Mouse (Mus musculus) kidney, embryonic 16.5 days (tissue): ENCODE data around the gene Snapc4. TPM values are rescaled to one million over a fixed set of nuclear protein-coding genes. Genes with fewer than 3 reads are reported as not detected.

ENCODE experiments used
- ATAC-seq: fragments of 200-750 bp; cut with Nextera tagmentation; 2 replicates; pipeline ENCODE4 v1.8.0; 2017; ENCODE audit warnings: moderate TSS enrichment; ENCODE audit not compliant: low FRiP score, low TSS enrichment
- H3K27ac ChIP-seq: fragments of 300-500 bp; sonication (generic); 2 replicates; pipeline ENCODE4 v1.5.1; 2014; ENCODE audit warnings: low read length
- H3K27me3 ChIP-seq: fragments of 300-500 bp; sonication (generic); 2 replicates; pipeline ENCODE4 v1.6.1; 2014; ENCODE audit warnings: low read length, control low read depth, mixed read lengths; ENCODE audit not compliant: insufficient read depth
- H3K36me3 ChIP-seq: fragments of 300-500 bp; sonication (generic); 2 replicates; pipeline ENCODE4 v1.6.1; 2014; ENCODE audit warnings: low read length, control low read depth, mixed read lengths; ENCODE audit not compliant: insufficient read depth
- H3K4me1 ChIP-seq: fragments of 300-500 bp; sonication (generic); 2 replicates; pipeline ENCODE4 v1.6.1; 2014; ENCODE audit warnings: low read length, control low read depth, mixed read lengths; ENCODE audit not compliant: insufficient read depth
- H3K4me2 ChIP-seq: fragments of 300-500 bp; sonication (generic); replicated peaks from 2 replicates; pipeline ENCODE4 v1.6.1; 2014; ENCODE audit warnings: low read depth, low read length
- H3K4me3 ChIP-seq: fragments of 300-500 bp; sonication (generic); 2 replicates; pipeline ENCODE4 v1.5.1; 2014; ENCODE audit warnings: mild to moderate bottlenecking, low read length
- H3K9ac ChIP-seq: fragments of 300-500 bp; sonication (generic); replicated peaks from 2 replicates; pipeline ENCODE4 v1.6.1; 2014; ENCODE audit warnings: low read length
- H3K9me3 ChIP-seq: fragments of 300-500 bp; sonication (generic); 2 replicates; pipeline ENCODE4 v1.6.1; 2016; ENCODE audit warnings: low read length, control low read depth
- WGBS: fragments of 180-500 bp; shearing (Covaris S2); extraction: QIAGEN DNeasy Blood & Tissue Kit; methylation state at CpG from one replicate; pipeline ENCODE4 v1.1.7; 2014; 5-methylcytosine and 5-hydroxymethylcytosine counted together
- polyA plus RNA-seq: library from polyadenylated mRNA; unstranded; fragments of >200 nt; fragmentation: Nextera tagmentation; extraction: Ambion mirVana; gene quantifications from 2 replicates; pipeline ENCODE4 v1.2.1, GENCODE M21; 2015

Gene Snapc4
- 31.7 and 35.3 TPM in 2 replicates for polyA plus RNA-seq

DNA sequence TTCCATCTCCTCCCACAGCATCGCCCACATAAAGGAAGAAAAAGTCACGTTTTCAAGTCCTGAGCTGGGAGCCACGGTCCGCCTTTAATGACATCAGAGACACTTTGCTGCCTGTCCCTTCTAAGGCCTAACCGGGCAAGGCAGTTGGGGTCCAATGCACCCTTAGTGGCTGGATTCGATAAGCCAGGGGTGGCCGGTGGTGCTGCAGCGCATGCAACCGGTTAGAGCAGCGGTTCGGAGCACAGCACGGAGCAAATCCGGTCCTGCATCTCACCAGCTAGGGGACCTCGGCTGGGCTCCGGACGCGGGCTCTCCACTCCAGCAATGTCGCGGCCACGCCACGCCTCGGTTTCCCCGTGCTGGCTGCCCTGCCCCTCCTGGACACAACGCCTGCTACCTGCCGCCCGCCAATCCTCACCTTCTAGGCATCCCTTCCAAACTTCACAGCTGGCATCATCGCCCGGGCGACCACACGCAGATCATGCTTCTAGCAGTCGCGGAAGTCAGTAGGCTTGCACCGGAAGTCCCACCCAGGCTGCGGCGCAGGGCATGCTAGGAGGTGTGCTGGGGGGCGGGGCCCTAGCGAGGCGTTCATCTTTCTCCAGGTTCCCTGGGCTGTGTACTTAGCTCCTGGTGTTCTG, at the start of gene Snapc4:
TSS of gene Snapc4 (minus strand) at position 523 of the 641 bp plus-strand sequence.
- Histone ChIP-seq H3K4me2 (peak within 1 kb of the TSS; percentile 79), H3K36me3 (peaks cover 58% of the 10 kb centered on the region), H3K27me3 (no peaks in the 10 kb centered on the region), H3K4me1 (peaks cover 6% of the 10 kb centered on the region), H3K4me3 (peak within 1 kb of the TSS; percentile 79), H3K27ac (peak within 1 kb of the TSS; percentile 9; the same call in 1 of the 2 replicates), H3K9me3 (no peaks in the 10 kb centered on the region), H3K9ac (peak within 1 kb of the TSS; percentile 77)
- peak; percentile 97 for ATAC-seq
- under 1% methylated on average over 38 of the region's 38 CpGs for WGBS

DNA sequence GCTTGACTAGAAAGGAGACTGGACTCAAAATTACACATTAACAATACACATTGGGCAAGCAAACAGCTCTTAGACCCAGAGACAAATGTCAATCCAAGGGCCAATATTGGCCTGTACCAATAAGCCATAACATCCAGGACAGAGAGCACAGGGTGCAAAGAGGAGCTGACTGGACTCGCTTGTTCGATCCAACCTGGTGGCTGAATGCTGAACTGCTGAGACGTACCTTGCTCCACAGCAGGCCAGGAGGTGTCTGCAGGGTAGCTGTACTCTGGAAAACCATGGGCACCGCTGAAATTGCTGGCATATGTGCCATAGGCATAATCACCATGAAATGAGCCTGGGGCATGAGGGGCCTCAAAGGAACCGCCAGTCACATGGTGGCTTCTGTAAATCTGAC, 49.4 kb upstream of the Snapc4 start:
- WGBS = 98% methylated on average over 5 of the region's 5 CpGs
- ATAC-seq = no peak
- H3K4me3 ChIP-seq = no peak overlapping the region
- no peaks in the 10 kb centered on the region for H3K4me1 ChIP-seq
- no peak overlapping the region for H3K4me2 ChIP-seq
- no peak overlapping the region for H3K9ac ChIP-seq
- H3K36me3 ChIP-seq = peaks cover 77% of the 10 kb centered on the region
- H3K9me3 ChIP-seq = no peaks in the 10 kb centered on the region
- H3K27me3 ChIP-seq = no peaks in the 10 kb centered on the region
- H3K27ac ChIP-seq = no peak overlapping the region

DNA sequence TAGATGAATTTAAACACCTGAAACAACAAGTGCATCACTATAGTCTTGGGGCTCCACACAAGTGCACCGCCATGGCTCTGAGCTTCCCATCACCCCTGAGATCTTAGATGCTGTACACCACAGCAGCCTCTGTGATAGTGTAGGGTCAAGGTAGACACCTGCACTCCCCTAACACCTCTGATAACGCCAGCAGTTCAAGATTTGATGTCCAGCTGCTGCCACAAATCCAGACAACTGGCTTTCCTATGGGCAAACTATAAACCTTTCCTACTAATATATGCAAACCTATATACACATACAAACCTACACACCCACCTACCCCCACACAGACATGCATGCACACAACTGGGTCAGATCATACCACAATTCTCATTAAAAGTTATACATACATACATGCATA, 44.1 kb upstream of the Snapc4 start:
- no peaks in the 10 kb centered on the region for H3K4me1 ChIP-seq
- H3K4me2 ChIP-seq = no peak overlapping the region
- no peak for ATAC-seq
- 96% methylated on average over 2 of the region's 2 CpGs for WGBS
- no peaks in the 10 kb centered on the region for H3K9me3 ChIP-seq
- H3K27me3 ChIP-seq = no peaks in the 10 kb centered on the region
- H3K9ac ChIP-seq = no peak overlapping the region
- peaks cover 92% of the 10 kb centered on the region for H3K36me3 ChIP-seq
- no peak overlapping the region for H3K27ac ChIP-seq
- H3K4me3 ChIP-seq = no peak overlapping the region

DNA sequence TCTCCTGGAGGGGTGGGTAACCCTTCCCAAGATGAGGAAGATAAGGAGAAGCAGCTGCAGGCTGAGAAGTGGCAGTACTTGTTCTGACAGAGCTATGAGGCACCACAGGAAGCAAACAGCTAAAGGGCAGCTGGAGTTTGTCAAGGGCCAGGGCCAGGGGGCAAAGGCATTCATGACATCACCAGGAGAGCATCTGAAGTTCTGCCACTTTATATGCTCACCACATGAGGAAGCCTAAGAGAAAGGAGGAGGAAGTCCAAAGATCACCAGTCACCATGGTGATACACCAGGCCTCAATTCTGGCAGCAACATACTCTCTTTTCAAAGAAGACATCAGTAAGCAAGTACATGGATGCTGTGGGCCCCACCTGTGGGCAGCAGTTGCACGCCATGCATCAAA, 42.6 kb upstream of the Snapc4 start:
- peak; percentile 42; the same call in 1 of the 2 replicates for ATAC-seq
- no peak overlapping the region for H3K27ac ChIP-seq
- 89% methylated on average over 1 of the region's 1 CpGs for WGBS
- H3K4me2 ChIP-seq = no peak overlapping the region
- no peak overlapping the region for H3K4me3 ChIP-seq
- peaks cover 82% of the 10 kb centered on the region for H3K36me3 ChIP-seq
- H3K9me3 ChIP-seq = no peaks in the 10 kb centered on the region
- H3K9ac ChIP-seq = no peak overlapping the region
- no peaks in the 10 kb centered on the region for H3K27me3 ChIP-seq
- H3K4me1 ChIP-seq = no peaks in the 10 kb centered on the region

DNA sequence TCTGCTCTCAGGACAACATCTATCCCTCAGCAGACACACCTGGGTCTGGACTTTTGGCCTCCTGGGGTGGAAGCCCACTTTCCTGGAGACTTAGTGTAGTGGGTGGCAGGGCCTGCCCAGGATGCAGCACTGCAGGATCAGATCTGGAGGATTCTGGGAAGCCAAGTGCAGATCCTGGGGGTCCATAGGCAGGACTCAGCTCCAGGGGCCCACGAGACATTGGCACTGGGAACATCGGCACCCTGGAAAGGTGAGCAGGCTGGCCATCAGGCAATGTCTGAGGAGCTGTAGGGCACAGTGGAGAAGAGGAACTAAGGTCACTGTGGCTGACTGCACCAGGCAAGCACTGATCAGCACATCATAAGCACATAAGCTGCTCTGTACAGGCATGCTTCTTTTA, 41.5 kb upstream of the Snapc4 start:
- WGBS = 100% methylated on average over 2 of the region's 2 CpGs
- H3K4me1 ChIP-seq = no peaks in the 10 kb centered on the region
- H3K27me3 ChIP-seq = no peaks in the 10 kb centered on the region
- ATAC-seq = no peak
- peaks cover 83% of the 10 kb centered on the region for H3K36me3 ChIP-seq
- H3K9me3 ChIP-seq = no peaks in the 10 kb centered on the region
- H3K27ac ChIP-seq = no peak overlapping the region
- no peak overlapping the region for H3K9ac ChIP-seq
- no peak overlapping the region for H3K4me2 ChIP-seq
- H3K4me3 ChIP-seq = no peak overlapping the region

DNA sequence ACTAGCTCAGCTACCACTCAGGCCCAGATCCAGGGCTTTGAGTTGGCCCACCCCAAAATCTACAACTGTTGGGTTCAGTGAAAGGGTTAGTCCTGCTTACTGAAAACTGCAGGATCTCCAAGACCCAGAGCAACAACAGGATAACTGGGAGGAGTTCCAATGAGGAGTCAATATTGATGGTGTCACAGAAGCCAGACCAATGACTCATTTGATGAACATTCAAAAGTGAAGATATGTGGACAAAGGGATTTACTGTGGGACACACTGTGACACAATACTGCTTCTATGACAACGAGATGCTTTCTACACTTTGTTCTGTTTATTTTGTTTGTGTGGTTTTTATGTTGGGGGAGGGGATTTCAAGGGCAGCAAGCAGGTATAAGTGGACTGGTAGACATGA, 37.7 kb upstream of the Snapc4 start:
- 86% methylated on average over 1 of the region's 1 CpGs for WGBS
- Histone ChIP-seq H3K9ac (no peak overlapping the region), H3K27me3 (no peaks in the 10 kb centered on the region), H3K4me3 (no peak overlapping the region), H3K9me3 (no peaks in the 10 kb centered on the region), H3K36me3 (peaks cover 73% of the 10 kb centered on the region), H3K4me1 (no peaks in the 10 kb centered on the region), H3K27ac (no peak overlapping the region), H3K4me2 (no peak overlapping the region)
- no peak for ATAC-seq

DNA sequence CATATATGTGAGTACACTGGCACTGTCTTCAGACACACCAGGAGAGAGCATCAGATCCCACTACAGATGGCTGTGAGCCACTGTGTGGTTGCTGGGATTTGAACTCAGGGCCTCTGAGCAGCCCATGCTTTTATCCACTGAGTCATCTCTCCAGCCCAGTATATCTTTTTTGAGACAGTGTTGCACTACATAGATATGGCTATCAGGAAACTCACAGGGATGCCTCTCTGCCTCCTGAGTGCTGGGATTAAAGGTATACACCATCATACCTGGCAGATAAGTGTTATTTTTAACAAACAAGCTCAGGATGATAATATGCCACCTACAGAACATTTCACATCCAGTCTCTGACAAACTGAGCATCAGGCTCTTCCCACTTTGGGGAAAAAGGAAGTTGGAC, 36.6 kb upstream of the Snapc4 start:
- Histone ChIP-seq H3K27me3 (no peaks in the 10 kb centered on the region), H3K4me1 (no peaks in the 10 kb centered on the region), H3K9ac (no peak overlapping the region), H3K4me2 (no peak overlapping the region), H3K27ac (no peak overlapping the region), H3K36me3 (peaks cover 67% of the 10 kb centered on the region), H3K4me3 (no peak overlapping the region), H3K9me3 (no peaks in the 10 kb centered on the region)
- no peak for ATAC-seq

DNA sequence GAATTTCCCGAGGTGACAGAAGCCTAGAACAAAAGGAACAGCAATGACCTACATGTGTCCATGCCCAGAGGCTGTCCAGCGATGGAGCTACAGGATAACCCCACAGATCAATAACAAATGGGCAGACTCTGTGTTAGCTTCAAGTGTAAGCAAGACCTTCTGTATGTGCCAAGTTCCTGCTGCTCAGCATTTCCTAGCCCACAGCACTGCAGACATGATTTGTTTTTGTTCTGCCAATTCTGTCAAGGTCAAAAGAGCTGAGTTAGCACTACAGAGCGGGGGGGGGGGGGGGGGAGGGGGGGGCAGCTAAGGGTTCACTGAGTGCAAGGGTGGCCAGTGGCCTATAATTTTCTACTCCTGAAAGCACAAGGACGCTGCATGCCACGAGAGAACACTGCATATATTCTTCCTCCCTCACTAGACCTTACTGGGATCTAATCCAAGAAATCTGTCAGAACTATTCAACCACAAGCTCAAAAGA, 30.5 kb upstream of the Snapc4 start:
- ATAC-seq = no peak
- H3K4me3 ChIP-seq = no peak overlapping the region
- no peaks in the 10 kb centered on the region for H3K9me3 ChIP-seq
- H3K27ac ChIP-seq = no peak overlapping the region
- H3K4me1 ChIP-seq = peaks cover 28% of the 10 kb centered on the region
- peaks cover 41% of the 10 kb centered on the region for H3K36me3 ChIP-seq
- WGBS = 52% methylated on average over 5 of the region's 5 CpGs
- no peaks in the 10 kb centered on the region for H3K27me3 ChIP-seq
- no peak overlapping the region for H3K4me2 ChIP-seq
- no peak overlapping the region for H3K9ac ChIP-seq

DNA sequence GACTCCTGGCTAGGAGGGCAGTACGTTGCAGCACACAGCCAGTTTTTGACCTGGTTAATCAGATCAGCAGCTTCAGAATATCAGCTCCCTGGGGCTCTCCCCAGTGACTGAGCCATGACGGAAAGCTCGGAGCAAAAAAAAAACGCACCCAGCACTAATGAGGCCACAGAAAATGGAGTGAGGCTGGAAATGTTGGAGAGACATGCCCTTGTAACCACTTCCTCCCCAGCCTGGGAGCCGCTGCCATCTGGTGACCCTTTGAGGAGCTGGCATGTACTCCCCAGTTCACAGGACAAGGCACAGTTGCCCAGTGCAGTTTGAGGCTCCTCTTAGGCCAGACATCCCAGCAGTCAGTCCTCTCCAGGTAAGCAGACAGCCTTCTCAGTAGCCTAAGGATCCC, 29.6 kb upstream of the Snapc4 start:
- Histone ChIP-seq H3K4me3 (no peak overlapping the region), H3K4me1 (peaks cover 34% of the 10 kb centered on the region), H3K9ac (no peak overlapping the region), H3K4me2 (no peak overlapping the region), H3K36me3 (peaks cover 33% of the 10 kb centered on the region), H3K9me3 (no peaks in the 10 kb centered on the region), H3K27me3 (no peaks in the 10 kb centered on the region), H3K27ac (no peak overlapping the region)
- ATAC-seq = no peak
- WGBS = 70% methylated on average over 5 of the region's 5 CpGs

DNA sequence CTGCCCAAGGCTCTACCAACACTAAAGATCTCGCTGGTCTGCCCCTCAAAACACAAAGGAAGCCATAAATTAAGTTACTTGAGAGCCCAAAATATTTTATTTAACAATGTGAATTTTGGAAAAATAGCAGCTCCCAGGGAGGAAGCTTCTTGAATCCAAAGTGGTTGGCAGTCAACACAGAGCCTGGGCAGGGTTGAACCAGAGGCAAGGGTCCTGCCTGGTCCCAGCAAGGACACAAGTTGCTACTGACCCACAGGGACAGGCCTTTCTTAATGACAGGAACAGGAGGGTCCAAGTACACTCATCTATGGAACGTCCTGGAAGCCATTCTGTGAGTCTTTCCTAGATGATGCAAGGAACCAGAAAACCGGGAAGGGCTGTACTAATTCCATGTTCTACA, 28.9 kb upstream of the Snapc4 start:
- H3K27ac ChIP-seq = no peak overlapping the region
- peaks cover 36% of the 10 kb centered on the region for H3K4me1 ChIP-seq
- peak overlapping the region; percentile 91 for H3K4me3 ChIP-seq
- 0 out of 2 replicates have a peak overlapping the region, but pooled peaks have one; percentile 1 for H3K9ac ChIP-seq
- H3K27me3 ChIP-seq = no peaks in the 10 kb centered on the region
- H3K9me3 ChIP-seq = no peaks in the 10 kb centered on the region
- H3K4me2 ChIP-seq = peak overlapping the region; percentile 75; the same call in 1 of the 2 replicates
- H3K36me3 ChIP-seq = peaks cover 30% of the 10 kb centered on the region
- WGBS = 62% methylated on average over 3 of the region's 3 CpGs
- ATAC-seq = no peak; the same call in 1 of the 2 replicates
